Mouse (Mus musculus) cortical plate, adult 2 months (tissue): ENCODE measurements at regions not wholly inside any gene's neighbourhood (a gene's known extent, or its start where the extent isn't known, plus 50 kb on each side); places are given as distances from the start of the nearest gene placed in this dataset.

Experiments used
- H3K27ac ChIP-seq: fragments of 200-500 bp; 2 replicates; pipeline ENCODE4 v1.5.1; 2012; ENCODE audit warnings: low read length, control low read depth, inconsistent platforms; ENCODE audit not compliant: insufficient read depth
- H3K4me1 ChIP-seq: fragments of 200-500 bp; 2 replicates; pipeline ENCODE4 v1.6.1; 2011; ENCODE audit warnings: low read length; ENCODE audit not compliant: control insufficient read depth, insufficient read depth
- H3K4me3 ChIP-seq: fragments of 200-500 bp; 2 replicates; pipeline ENCODE4 v1.5.1; 2011; ENCODE audit warnings: mild to moderate bottlenecking, low read length, control low read depth; ENCODE audit not compliant: insufficient read depth
- CTCF ChIP-seq: fragments of 200-500 bp; IDR thresholded peaks from 2 replicates; pipeline ENCODE4 v1.5.1; 2011; ENCODE audit warnings: mild to moderate bottlenecking, control low read depth, low read length; ENCODE audit not compliant: insufficient read depth; ENCODE audit errors: extremely low read depth
- POLR2A ChIP-seq: fragments of 200-500 bp; IDR thresholded peaks from 2 replicates; pipeline ENCODE4 v1.6.1; 2011; ENCODE audit warnings: mild to moderate bottlenecking, low read length, control low read depth; ENCODE audit not compliant: insufficient read depth; ENCODE audit errors: extremely low read depth

- H3K4me3 ChIP-seq: no peak overlapping the region
- H3K27ac ChIP-seq: no peak overlapping the region
- no peak for TF ChIP-seq POLR2A
- no peak for TF ChIP-seq CTCF
- H3K4me1 ChIP-seq: no peaks in the 10 kb centered on the region; the same call in 1 of the 2 replicates
These were observed 75.9 kb downstream of the Sox14 start for GRCm38 (mm10) chr9:99800076-99800475.

DNA sequence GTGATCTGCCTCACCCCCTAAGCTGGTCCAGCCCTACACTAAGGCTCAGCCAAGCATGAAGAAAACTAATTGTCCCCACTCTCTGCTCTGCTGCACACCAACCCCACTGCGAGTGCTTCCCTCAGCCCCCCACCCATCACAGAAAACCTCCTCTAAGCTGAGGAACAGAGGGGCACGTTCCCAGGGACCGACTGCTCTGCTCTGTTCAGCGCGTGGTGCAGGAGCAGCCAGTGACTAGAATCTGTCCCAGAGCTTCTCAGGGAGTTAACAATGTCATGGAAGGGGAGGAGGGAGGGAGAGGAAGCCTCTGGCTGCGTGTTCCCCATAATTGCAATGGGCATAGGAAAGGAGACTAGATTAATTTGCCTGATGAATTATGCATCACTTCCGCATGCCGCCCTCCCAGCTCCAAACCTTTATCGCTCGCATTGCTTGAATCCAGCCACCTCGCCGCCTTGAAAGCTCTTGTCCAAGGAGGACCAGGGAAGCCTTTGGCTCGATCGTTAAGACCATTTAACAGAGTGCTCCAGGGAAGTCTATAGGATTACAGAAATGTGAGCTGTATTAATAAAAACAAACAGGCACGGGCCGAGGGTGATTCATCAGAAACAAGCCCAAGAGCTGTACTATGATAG is 76.5 kb downstream of the Sox14 start:
- peak overlapping the region; percentile 20; the same call in 1 of the 2 replicates for H3K4me3 ChIP-seq
- no peak overlapping the region for H3K27ac ChIP-seq
- TF ChIP-seq POLR2A (no peak), CTCF (no peak)
- H3K4me1 ChIP-seq: no peaks in the 10 kb centered on the region; the same call in 1 of the 2 replicates

DNA sequence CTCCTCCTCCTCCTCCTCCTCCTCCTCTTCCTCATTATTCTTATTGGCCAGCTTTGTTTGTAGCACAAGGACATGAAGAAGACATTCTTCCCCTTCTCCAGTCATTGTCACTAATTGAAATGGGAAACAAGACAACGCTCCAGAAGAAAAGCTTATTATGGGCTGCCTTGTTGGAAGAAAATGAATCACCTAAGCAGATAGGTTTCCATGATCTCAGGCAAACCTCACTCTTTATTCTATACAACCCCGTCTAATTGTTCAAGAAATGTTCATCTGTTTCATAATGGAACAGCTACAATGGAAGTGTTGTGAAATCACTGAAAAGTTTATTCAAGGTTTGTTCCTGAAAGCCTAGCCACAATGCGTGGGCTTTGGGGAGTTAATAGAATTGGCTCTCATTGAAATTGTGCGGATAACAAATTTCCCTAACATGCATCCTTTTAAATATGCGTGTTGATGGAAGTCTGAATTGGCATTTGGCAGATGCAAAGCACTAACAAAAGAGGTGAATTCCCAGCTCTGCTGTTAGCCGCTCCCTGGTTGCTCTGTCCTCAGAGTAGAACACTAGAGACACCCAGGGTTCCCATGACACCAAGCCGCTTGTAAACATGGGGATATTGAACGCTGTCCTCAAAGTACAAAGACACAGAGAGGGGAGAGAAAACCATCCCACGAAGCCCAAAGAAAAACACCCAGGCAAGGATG is 78.8 kb downstream of the Sox14 start:
- Histone ChIP-seq H3K4me3 (no peak overlapping the region), H3K27ac (no peak overlapping the region), H3K4me1 (no peaks in the 10 kb centered on the region; the same call in 1 of the 2 replicates)
- no peak for TF ChIP-seq CTCF
- no peak for TF ChIP-seq POLR2A

DNA sequence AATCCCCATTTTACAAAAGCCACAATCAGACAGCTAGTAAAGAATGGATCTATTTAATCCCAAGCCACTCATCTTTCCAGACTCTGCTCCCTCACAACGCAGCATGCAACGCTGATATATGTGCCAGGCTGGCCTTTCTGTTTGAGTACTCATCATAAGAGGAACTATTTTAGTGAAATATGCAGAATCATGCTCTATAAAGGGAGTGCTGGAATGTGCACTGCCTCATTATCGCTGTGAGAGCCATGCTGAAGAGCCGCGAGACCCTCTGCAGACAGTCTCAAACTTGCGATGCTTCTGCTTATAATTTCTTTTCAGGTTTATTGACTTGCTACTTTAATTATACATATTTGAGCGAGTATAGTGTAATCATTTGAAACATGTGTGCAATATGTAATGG is 75.6 kb upstream of the Cldn18 start:
- Histone ChIP-seq H3K4me3 (no peak overlapping the region), H3K4me1 (no peaks in the 10 kb centered on the region; the same call in 1 of the 2 replicates), H3K27ac (no peak overlapping the region)
- TF ChIP-seq CTCF (no peak), POLR2A (no peak)

DNA sequence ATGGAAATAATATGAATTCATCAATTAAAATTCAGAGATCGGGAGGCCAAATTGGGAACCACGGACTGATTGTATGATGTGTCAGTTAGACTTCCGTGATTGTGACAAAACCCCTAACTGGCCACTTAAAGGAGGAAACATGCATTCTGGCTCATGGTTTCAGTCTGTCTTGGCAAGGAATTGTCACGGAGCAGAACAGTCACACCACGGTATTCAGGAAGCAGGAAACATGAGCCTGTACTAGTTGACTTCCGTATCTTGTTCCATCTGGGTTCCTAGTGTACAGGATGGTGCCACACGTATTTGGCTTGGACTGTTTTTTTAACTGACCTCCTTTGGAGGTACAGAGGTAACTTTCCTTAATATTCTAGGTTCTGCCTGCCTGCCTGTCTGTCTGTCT is 69.8 kb upstream of the Cldn18 start:
- no peak overlapping the region for H3K4me3 ChIP-seq
- TF ChIP-seq POLR2A (no peak), CTCF (no peak)
- H3K4me1 ChIP-seq: no peaks in the 10 kb centered on the region
- no peak overlapping the region for H3K27ac ChIP-seq

GRCm38 (mm10) chr9:99783156-99783555 is 66.1 kb upstream of the Cldn18 start:
- H3K27ac ChIP-seq: no peak overlapping the region
- no peak overlapping the region for H3K4me3 ChIP-seq
- no peaks in the 10 kb centered on the region for H3K4me1 ChIP-seq
- no peak for TF ChIP-seq POLR2A
- TF ChIP-seq CTCF: no peak

- H3K4me1 ChIP-seq: no peaks in the 10 kb centered on the region
- H3K4me3 ChIP-seq: no peak overlapping the region
- no peak for TF ChIP-seq POLR2A
- TF ChIP-seq CTCF: no peak
- no peak overlapping the region for H3K27ac ChIP-seq
These were observed 65.5 kb upstream of the Cldn18 start for GRCm38 (mm10) chr9:99782364-99783119.

- TF ChIP-seq CTCF (no peak), POLR2A (no peak)
- Histone ChIP-seq H3K4me1 (no peaks in the 10 kb centered on the region), H3K4me3 (no peak overlapping the region), H3K27ac (no peak overlapping the region)
These were observed 61.8 kb upstream of the Cldn18 start for GRCm38 (mm10) chr9:99778871-99779270.

DNA sequence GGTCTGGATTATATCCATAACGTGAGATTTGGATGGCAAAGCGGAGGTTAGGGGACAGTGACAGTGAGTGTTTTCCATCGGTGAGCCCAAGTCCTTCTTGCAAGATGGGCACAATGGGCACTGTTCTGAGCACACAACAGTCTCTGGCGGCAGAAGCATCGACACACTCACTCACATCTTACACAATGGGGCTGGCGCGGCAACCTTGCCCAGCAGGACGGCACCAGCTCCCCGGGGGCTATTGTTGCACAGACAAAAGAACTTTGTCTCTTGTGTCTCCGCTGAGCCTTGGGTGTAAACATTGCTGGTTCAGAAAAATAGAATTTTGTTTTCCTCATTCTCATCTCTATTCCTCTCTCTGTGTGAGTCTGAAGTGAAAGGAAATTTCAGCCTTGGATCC is 53.6 kb upstream of the Cldn18 start:
- Histone ChIP-seq H3K4me1 (no peaks in the 10 kb centered on the region), H3K4me3 (no peak overlapping the region), H3K27ac (peak overlapping the region; percentile 62; the same call in 1 of the 2 replicates)
- TF ChIP-seq POLR2A (no peak), CTCF (no peak)
